Mouse (Mus musculus): Measurements from ENCODE around the gene Unc93b1.

Gene Unc93b1

DNA sequence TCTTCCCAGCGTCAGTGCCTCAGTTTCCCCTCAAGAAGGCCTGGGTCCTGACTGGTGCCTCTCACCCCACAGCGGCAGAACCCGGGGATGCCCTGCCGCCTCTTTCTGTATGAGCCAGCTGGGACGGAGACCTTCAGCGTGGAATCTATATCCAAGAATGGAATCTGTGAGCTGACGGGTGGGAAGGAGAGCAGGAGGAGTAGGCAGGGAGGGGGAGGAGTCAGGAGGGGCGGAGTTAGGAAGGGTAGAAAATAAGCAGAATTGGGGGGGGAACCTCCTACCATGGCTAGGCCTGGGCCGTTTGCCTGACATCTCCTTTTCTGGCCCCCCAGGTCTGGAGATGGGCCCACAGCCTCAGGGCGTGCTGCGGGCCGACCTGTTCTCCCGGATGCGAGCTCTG is 53.1 kb downstream of the Unc93b1 start:
- no peak for DNase-seq

DNA sequence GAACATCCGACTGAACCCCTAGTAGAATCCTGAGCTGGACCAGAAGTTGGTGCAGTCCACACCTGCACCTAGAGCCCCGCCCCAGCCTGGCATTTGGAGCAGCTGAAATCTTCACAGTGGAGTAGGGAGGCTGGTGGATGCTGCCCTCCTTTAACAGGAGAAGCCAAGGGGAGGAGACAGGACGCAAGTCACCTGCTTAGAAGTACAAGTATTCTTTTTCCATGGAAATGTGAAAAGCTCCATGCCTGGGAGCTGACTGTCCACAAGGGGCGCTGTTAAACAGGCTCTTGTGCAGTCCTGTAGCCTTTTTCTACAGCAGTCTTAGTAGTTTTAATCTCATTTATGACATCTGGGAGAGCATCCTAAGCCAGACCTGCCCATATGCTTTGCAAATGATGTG is 53.8 kb downstream of the Unc93b1 start:
- DNase-seq: no peak

DNA sequence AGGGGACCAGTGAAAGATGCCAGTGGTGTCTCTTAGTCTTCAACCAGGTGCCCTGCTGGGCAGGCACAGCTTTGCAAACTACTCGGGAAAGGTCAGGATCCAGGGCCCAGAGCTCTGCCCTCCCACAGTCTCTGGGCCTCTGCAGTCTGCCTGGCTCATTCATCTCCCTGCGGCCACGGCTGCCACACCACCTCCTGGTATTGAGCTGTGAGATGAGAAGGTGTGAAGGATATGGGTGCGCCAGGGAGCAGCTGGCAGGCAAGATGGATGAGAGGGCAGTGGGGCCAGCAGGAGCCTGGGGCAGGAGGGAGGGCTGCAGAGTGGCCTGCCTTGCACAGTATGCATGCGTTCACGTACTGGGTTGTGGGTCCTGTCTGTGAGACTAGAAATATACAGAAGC is 55.8 kb downstream of the Unc93b1 start:
- DNase-seq: no peak

DNA sequence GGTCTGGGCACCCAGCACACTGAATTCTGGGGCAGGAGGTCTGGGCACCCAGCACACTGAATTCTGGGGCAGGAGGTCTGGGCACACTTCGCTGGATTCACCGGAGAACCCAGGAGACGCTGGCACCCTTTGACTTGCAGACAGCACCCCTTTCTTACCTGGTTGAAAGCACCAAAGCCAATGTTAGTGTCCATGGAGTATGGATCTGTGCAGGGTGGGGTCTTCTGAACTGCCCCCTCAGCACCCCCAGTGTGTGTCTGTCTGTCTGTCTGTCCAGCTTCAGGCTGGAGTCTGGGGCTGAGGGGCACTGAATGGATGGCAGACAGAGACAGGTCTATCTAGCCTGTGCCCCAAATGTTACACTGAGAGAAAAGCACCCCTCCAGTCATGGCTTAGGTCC is 56.6 kb downstream of the Unc93b1 start:
- no peak for DNase-seq

DNA sequence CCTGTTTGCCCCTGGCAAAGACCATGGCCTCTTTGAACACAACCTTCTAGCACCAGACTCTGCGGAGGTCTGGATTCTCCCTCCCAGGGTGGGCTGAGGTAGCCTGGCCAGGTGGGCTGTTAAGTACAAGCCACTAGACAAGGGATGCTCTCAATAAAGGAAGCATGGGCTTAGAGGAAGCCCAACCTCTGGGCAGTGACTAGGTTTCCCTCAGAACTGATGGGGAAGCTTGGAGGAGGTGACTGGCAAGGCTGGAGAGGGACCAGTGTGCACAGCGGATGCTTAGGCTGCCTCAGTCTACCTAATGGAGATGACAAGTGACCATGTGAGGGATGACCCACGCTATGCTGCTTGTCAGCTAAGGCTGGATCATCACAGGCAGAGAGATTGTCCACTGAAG is 57.0 kb downstream of the Unc93b1 start:
- DNase-seq: no peak

DNA sequence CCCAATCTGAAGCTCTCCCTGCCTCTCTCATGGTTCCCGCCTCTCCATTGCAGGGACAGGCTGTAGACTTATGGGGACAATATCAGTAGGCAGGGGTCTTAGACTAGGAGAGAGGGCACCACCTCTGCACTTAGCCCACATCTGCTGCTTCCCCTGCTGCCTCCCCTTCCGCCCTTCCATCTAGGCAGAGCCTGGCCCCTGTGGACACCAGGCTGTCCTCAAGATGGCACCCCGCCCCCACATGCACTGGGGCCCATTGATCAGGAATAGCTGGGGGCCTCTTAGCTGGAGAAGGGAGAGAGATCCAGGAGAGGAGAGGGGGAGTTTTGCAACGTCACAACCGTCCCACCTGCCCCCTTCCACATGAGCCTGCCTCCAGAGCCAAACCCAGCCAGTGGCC is 57.4 kb downstream of the Unc93b1 start, which contains the start of gene Tbx10:
Tbx10 (plus strand) TSS at position 337 of the 400 bp plus-strand sequence.
- no peak for DNase-seq

DNA sequence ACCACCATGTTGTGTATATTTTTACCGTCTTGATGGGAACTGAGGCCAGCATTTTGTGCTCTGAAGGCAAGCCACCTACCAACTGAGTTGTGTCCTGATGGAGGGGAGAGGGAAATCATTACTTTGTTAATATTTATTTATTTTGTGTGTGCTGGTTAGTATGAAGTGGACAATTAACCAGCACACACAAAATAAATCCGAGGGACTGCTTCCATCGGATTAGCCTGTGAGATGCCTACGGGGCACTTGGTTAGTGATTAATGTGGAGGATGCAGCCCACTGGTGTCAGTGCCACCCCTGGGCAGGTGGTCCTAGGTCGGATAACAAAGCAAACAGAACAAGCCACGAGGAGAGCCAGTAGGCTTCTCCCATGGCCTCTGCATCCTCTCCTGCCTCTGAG is 59.9 kb downstream of the Unc93b1 start:
- no peak for DNase-seq

DNA sequence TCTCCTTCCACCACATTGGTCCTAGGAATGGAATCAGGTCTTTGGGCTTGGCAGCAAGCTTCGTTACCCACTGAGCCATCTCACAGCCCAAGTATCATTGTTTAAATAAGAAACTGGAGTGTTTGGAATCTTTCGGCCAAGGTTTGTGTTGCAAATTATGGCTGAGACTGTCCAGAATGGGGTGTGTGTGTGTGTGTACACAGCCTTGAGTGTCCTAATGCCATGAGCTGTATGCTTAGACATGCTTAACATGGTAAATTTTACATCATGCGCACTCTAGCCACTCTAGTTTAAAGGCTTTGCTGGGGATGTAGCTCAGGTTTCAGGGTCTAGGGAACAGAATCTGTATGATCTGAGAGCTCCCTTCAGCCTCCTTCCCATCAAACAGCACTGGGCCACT is 60.5 kb downstream of the Unc93b1 start:
- no peak for DNase-seq

DNA sequence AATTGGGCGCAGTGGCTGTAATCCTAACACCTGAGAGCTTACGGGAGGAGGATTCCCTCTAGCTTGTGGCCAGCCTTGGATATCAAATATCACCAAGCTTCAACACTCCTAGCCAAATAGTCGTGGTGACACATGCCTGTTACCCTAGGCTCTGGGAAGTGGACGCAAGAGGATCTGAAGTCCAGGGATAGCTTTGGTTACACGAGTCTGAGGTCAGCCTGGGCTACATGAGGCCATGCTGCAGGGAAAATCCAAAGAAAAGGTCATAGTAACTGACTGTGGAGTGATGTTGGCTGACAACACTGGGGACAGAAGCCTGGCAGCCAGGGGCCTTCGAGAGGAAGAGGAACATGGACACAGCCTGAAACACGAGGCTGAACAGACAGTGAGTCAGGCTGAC is 61.1 kb downstream of the Unc93b1 start:
- no peak for DNase-seq

DNA sequence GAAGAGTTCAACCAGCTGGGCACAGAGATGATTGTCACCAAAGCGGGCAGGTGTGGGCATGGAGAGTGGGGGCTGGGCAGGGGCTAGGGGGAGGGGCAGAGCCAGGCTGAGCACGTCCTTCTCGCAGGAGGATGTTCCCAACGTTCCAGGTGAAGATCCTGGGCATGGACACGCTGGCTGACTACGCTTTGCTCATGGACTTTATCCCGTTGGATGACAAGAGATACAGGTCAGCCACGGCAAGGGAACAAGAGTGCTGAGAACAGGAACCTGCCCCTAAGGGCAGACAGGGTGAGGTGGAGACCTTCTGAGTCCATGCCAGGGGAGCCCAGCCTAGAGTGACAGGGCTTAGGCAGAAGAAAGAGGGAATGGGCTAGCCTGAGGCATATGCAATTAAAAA is 61.8 kb downstream of the Unc93b1 start:
- no peak for DNase-seq

DNA sequence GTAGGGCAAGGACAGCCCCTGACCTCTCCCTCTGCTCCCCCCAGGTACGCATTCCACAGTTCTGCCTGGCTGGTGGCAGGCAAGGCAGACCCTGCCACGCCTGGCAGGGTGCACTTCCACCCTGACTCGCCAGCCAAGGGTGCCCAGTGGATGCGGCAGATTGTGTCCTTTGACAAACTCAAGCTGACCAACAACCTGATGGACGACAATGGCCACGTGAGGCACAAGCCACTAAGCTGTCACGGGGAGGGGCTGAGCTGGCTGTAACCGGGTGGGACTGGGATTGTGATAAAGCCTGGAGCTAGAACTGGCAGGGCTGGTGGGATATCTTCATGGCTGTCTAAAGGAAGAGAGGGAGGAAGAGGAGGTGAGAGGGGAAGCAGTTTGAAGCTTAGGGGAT is 62.2 kb downstream of the Unc93b1 start:
- DNase-seq: no peak

DNA sequence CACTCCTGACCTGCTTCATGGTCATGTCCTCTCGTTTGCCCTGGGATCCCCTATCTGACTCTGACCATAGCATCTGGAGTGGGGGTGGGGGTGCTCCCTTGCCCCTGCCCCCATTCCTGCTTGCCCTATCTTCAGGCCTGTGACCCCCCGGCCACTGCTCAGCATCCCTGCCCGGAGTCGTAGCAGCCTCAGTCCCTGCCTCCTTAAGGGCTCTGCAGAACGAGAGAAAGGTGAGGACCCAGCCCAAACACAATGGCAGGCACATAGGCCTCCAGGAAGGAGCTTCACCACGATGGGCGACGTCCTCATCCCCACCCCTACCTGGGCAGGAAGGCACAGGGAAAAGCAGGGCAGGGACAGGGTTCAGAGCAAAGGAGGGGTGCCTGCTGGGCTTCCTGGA is 63.3 kb downstream of the Unc93b1 start:
- no peak for DNase-seq

Measured in thymus, adult 18-20 months (tissue).